Mouse (Mus musculus): Measurements from ENCODE around the gene Olfr164.

GRCm38 (mm10) chr16:19349111-19349510 is 35.2 kb upstream of the Olfr164 start:
- no peak for TF ChIP-seq POLR2A (IDR thresholded peaks at IDR 0.05; ENCODE audit: borderline replicate concordance, low read depth, low read length)
- TF ChIP-seq CTCF (IDR thresholded peaks at IDR 0.05; ENCODE audit: low read depth, low read length) = no peak
